Mouse (Mus musculus): Measurements from ENCODE around the gene Cdc45. TPM values are rescaled to one million over a fixed set of nuclear protein-coding genes. Genes with fewer than 3 reads are reported as not detected.

The Cdc45 gene
- polyA plus RNA-seq, 1 experiment from 2014 or later: 37.2 TPM

GRCm38 (mm10) chr16:18822925-18823324 lies 11.1 kb upstream of the Cdc45 start:
- H3K9me3 ChIP-seq: no peaks in the 10 kb centered on the region
- H3K27ac ChIP-seq: no peak overlapping the region
- peaks cover 63% of the 10 kb centered on the region for H3K36me3 ChIP-seq
- H3K4me1 ChIP-seq (replicated peaks): no peaks in the 10 kb centered on the region
- WGBS: 81% methylated on average over 4 of the region's 4 CpGs
- no peak overlapping the region for H3K4me3 ChIP-seq (replicated peaks)
- no peak overlapping the region for H3K4me2 ChIP-seq (replicated peaks)
- H3K27me3 ChIP-seq (replicated peaks): no peaks in the 10 kb centered on the region
- H3K9ac ChIP-seq: no peak overlapping the region
- ATAC-seq: no peak

- Histone ChIP-seq H3K4me3 (replicated peaks) (no peak overlapping the region), H3K4me1 (replicated peaks) (no peaks in the 10 kb centered on the region), H3K4me2 (replicated peaks) (no peak overlapping the region), H3K36me3 (peaks cover 60% of the 10 kb centered on the region), H3K9ac (no peak overlapping the region), H3K27me3 (replicated peaks) (no peaks in the 10 kb centered on the region), H3K27ac (no peak overlapping the region), H3K9me3 (no peaks in the 10 kb centered on the region)
- WGBS: 93% methylated on average over 1 of the region's 1 CpGs
- no peak for ATAC-seq
Observed at GRCm38 (mm10) chr16:18822356-18822755, 10.6 kb upstream of the Cdc45 start.

GRCm38 (mm10) chr16:18812385-18812910 lies 661 bp upstream of the Cdc45 start:
- Histone ChIP-seq H3K27me3 (replicated peaks) (no peaks in the 10 kb centered on the region), H3K4me1 (replicated peaks) (peaks cover 13% of the 10 kb centered on the region; the same call in 1 of the 2 replicates), H3K4me2 (replicated peaks) (peak overlapping the region; percentile 58), H3K9me3 (no peaks in the 10 kb centered on the region), H3K4me3 (replicated peaks) (peak overlapping the region; percentile 61), H3K27ac (peak overlapping the region; percentile 56; the same call in 1 of the 2 replicates), H3K9ac (peak overlapping the region; percentile 76), H3K36me3 (peaks cover 28% of the 10 kb centered on the region)
- ATAC-seq: peak; percentile 43
- WGBS: 2% methylated on average over 31 of the region's 31 CpGs

- Histone ChIP-seq H3K4me3 (replicated peaks) (peak overlapping the region; percentile 61), H3K9me3 (no peaks in the 10 kb centered on the region), H3K4me1 (replicated peaks) (peaks cover 13% of the 10 kb centered on the region; the same call in 1 of the 2 replicates), H3K27me3 (replicated peaks) (no peaks in the 10 kb centered on the region), H3K27ac (no peak overlapping the region), H3K4me2 (replicated peaks) (peak overlapping the region; percentile 82), H3K9ac (peak overlapping the region; percentile 54), H3K36me3 (peaks cover 21% of the 10 kb centered on the region)
- peak; percentile 37 for ATAC-seq
- WGBS: 5% methylated on average over 5 of the region's 5 CpGs
Observed at GRCm38 (mm10) chr16:18811032-18811431, 755 bp downstream of the Cdc45 start.

GRCm38 (mm10) chr16:18809001-18809400 lies 2.8 kb downstream of the Cdc45 start:
- H3K4me1 ChIP-seq (replicated peaks): peaks cover 13% of the 10 kb centered on the region; the same call in 1 of the 2 replicates
- peaks cover 27% of the 10 kb centered on the region for H3K36me3 ChIP-seq
- no peak overlapping the region for H3K27ac ChIP-seq
- no peaks in the 10 kb centered on the region for H3K9me3 ChIP-seq
- H3K4me3 ChIP-seq (replicated peaks): no peak overlapping the region
- WGBS: 91% methylated on average over 5 of the region's 5 CpGs
- ATAC-seq: no peak
- no peak overlapping the region for H3K4me2 ChIP-seq (replicated peaks)
- H3K27me3 ChIP-seq (replicated peaks): no peaks in the 10 kb centered on the region
- no peak overlapping the region for H3K9ac ChIP-seq

- ATAC-seq: no peak
- Histone ChIP-seq H3K4me3 (replicated peaks) (no peak overlapping the region), H3K4me2 (replicated peaks) (no peak overlapping the region), H3K27me3 (replicated peaks) (no peaks in the 10 kb centered on the region), H3K36me3 (peaks cover 29% of the 10 kb centered on the region), H3K9ac (no peak overlapping the region), H3K4me1 (replicated peaks) (no peaks in the 10 kb centered on the region), H3K27ac (no peak overlapping the region), H3K9me3 (no peaks in the 10 kb centered on the region)
- 94% methylated on average over 2 of the region's 2 CpGs for WGBS
Observed at GRCm38 (mm10) chr16:18805746-18806145, 6.0 kb downstream of the Cdc45 start.

GRCm38 (mm10) chr16:18798841-18799240 lies 12.9 kb downstream of the Cdc45 start:
- H3K9ac ChIP-seq: no peak overlapping the region
- H3K9me3 ChIP-seq: no peaks in the 10 kb centered on the region
- H3K27ac ChIP-seq: no peak overlapping the region
- H3K27me3 ChIP-seq (replicated peaks): no peaks in the 10 kb centered on the region
- peaks cover 24% of the 10 kb centered on the region for H3K36me3 ChIP-seq
- H3K4me3 ChIP-seq (replicated peaks): no peak overlapping the region
- H3K4me2 ChIP-seq (replicated peaks): no peak overlapping the region
- no peak for ATAC-seq
- 75% methylated on average over 2 of the region's 2 CpGs for WGBS
- H3K4me1 ChIP-seq (replicated peaks): no peaks in the 10 kb centered on the region

GRCm38 (mm10) chr16:18798151-18798550 lies 13.6 kb downstream of the Cdc45 start:
- H3K4me1 ChIP-seq (replicated peaks): no peaks in the 10 kb centered on the region
- WGBS: 85% methylated on average over 5 of the region's 5 CpGs
- no peak overlapping the region for H3K4me3 ChIP-seq (replicated peaks)
- H3K9ac ChIP-seq: no peak overlapping the region
- no peak for ATAC-seq
- H3K4me2 ChIP-seq (replicated peaks): no peak overlapping the region
- no peaks in the 10 kb centered on the region for H3K9me3 ChIP-seq
- peaks cover 28% of the 10 kb centered on the region for H3K36me3 ChIP-seq
- H3K27ac ChIP-seq: no peak overlapping the region
- H3K27me3 ChIP-seq (replicated peaks): no peaks in the 10 kb centered on the region

- WGBS: 90% methylated on average over 7 of the region's 7 CpGs
- no peak for ATAC-seq
- peaks cover 30% of the 10 kb centered on the region for H3K36me3 ChIP-seq
Observed at GRCm38 (mm10) chr16:18796645-18797044, 15.1 kb downstream of the Cdc45 start.

GRCm38 (mm10) chr16:18795223-18795899 lies 16.4 kb downstream of the Cdc45 start:
- Histone ChIP-seq H3K27me3 (replicated peaks) (no peaks in the 10 kb centered on the region), H3K9me3 (no peaks in the 10 kb centered on the region), H3K4me3 (replicated peaks) (no peak overlapping the region), H3K36me3 (peaks cover 28% of the 10 kb centered on the region), H3K4me2 (replicated peaks) (no peak overlapping the region), H3K27ac (no peak overlapping the region), H3K9ac (no peak overlapping the region), H3K4me1 (replicated peaks) (no peaks in the 10 kb centered on the region)
- 94% methylated on average over 11 of the region's 11 CpGs for WGBS
- no peak for ATAC-seq

More at GRCm38 (mm10) chr16:18796645-18797044, 15.1 kb downstream of the Cdc45 start:
- Histone ChIP-seq H3K9ac (no peak overlapping the region), H3K27ac (no peak overlapping the region), H3K9me3 (no peaks in the 10 kb centered on the region), H3K4me1 (replicated peaks) (no peaks in the 10 kb centered on the region), H3K27me3 (replicated peaks) (no peaks in the 10 kb centered on the region), H3K4me3 (replicated peaks) (no peak overlapping the region), H3K4me2 (replicated peaks) (no peak overlapping the region)

- H3K4me1 ChIP-seq (replicated peaks): no peaks in the 10 kb centered on the region
- H3K36me3 ChIP-seq: peaks cover 17% of the 10 kb centered on the region
- H3K27ac ChIP-seq: no peak overlapping the region
- no peak overlapping the region for H3K9ac ChIP-seq
- WGBS: 87% methylated on average over 10 of the region's 10 CpGs
- no peak overlapping the region for H3K4me2 ChIP-seq (replicated peaks)
- H3K4me3 ChIP-seq (replicated peaks): no peak overlapping the region
- H3K27me3 ChIP-seq (replicated peaks): no peaks in the 10 kb centered on the region
- ATAC-seq: no peak
- H3K9me3 ChIP-seq: no peaks in the 10 kb centered on the region
Observed at GRCm38 (mm10) chr16:18788627-18789406, 23.0 kb downstream of the Cdc45 start.

GRCm38 (mm10) chr16:18786652-18787051 lies 25.1 kb downstream of the Cdc45 start:
- ATAC-seq: no peak
- Histone ChIP-seq H3K9me3 (no peaks in the 10 kb centered on the region), H3K36me3 (peaks cover 15% of the 10 kb centered on the region), H3K27me3 (replicated peaks) (no peaks in the 10 kb centered on the region), H3K4me3 (replicated peaks) (no peak overlapping the region), H3K27ac (no peak overlapping the region), H3K4me1 (replicated peaks) (no peaks in the 10 kb centered on the region), H3K4me2 (replicated peaks) (no peak overlapping the region), H3K9ac (no peak overlapping the region)
- 96% methylated on average over 10 of the region's 10 CpGs for WGBS

Measured in intestine, embryonic 15.5 days (tissue).